Comparison of ENCODE assay signal across 10 mouse cellular contexts in the genomic region with DNA sequence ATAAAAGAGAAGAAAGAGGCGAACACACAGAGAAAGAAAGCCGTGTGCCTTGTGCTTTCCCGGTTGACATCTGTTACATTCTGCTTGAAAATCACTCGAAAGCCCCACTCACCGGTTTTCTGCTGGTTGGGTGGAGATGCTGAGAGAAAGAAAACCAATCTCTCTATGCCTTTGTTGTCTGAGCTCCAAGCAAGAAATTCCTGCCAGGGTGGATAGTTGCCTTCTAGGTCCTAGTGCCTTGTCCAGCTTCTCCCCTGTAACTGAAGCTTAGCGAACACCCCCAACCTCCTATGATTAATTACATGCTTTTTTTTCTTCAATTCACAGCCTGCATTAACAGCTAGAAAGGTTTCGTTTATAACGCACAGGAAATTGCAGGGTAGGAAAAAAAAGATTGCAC. TPM values are rescaled to one million over a fixed set of nuclear protein-coding genes. Genes with fewer than 3 reads are reported as not detected.
DNase-seq lines count a peak whose midpoint lies in the region; ATAC-seq and TF ChIP-seq lines count a peak whose summit lies in the region.
"Had no signal": no experiment of that assay in that cellular context is flagged by ENCODE, and none has a peak within 500 bp of the region (broad histone marks: within the 10 kb centered on the region; RNA-seq: fewer than 3 reads in every experiment).

TSS of gene Dcx (minus strand) at position 354 of the 400 bp plus-strand sequence.

- peak within 1 kb of the TSS; percentile 95 for H3K27ac ChIP-seq in forebrain, embryonic 13.5 days
- H3K27ac ChIP-seq in neural tube, embryonic 12.5 days = peak within 1 kb of the TSS; percentile 34
- no peak within 1 kb of the TSS for H3K27ac ChIP-seq in kidney, adult 2 months (ENCODE audit: insufficient read depth, low read depth, low read length)
- H3K27ac ChIP-seq: liver, embryonic 13.5 days had no signal

- DNase-seq in cerebellum, postnatal 25 days = peak; percentile 14 to 34
- DNase-seq in cerebellum, adult 11-12 months = no peak
- DNase-seq in layer of hippocampus, postnatal 36 days = peak in 1 of 2 experiments; percentile 7
- no peak for DNase-seq in urinary bladder, postnatal 4 days (ENCODE audit: low spot score in 2 of 2)
- no peak for DNase-seq in kidney, adult 2 months
- DNase-seq: gastrocnemius, postnatal 36 days; liver, embryonic 13.5 days had no signal

- H3K4me1 ChIP-seq in forebrain, embryonic 13.5 days = 0 out of 2 replicates have a peak, but pooled peaks cover 3% of the 10 kb centered on the region
- H3K4me1 ChIP-seq in neural tube, embryonic 12.5 days = no peaks in the 10 kb centered on the region
- no peaks in the 10 kb centered on the region for H3K4me1 ChIP-seq in kidney, adult 2 months (ENCODE audit: control insufficient read depth, insufficient read depth, low read length)
- H3K4me1 ChIP-seq: liver, embryonic 13.5 days had no signal

- ATAC-seq in forebrain, embryonic 13.5 days = peak; percentile 86
- ATAC-seq in neural tube, embryonic 12.5 days (ENCODE audit: low FRiP score, low read depth) = peak; percentile 71
- ATAC-seq in megakaryocyte, adult 5-6 weeks (ENCODE audit: poor library complexity, severe bottlenecking) = no peak

- no peaks in the 10 kb centered on the region for H3K9me3 ChIP-seq in forebrain, embryonic 13.5 days (replicated peaks)
- no peaks in the 10 kb centered on the region for H3K9me3 ChIP-seq in neural tube, embryonic 12.5 days
- H3K9me3 ChIP-seq: liver, embryonic 13.5 days had no signal

- no peaks in the 10 kb centered on the region for H3K36me3 ChIP-seq in forebrain, embryonic 13.5 days (ENCODE audit: poor library complexity, severe bottlenecking)
- H3K36me3 ChIP-seq in neural tube, embryonic 12.5 days = no peaks in the 10 kb centered on the region
- H3K36me3 ChIP-seq in kidney, adult 2 months (ENCODE audit: control insufficient read depth, insufficient read depth, low read length) = no peaks in the 10 kb centered on the region
- H3K36me3 ChIP-seq: liver, embryonic 13.5 days had no signal

- H3K4me3 ChIP-seq in forebrain, embryonic 13.5 days = peak within 1 kb of the TSS; percentile 43
- H3K4me3 ChIP-seq in neural tube, embryonic 12.5 days = peak within 1 kb of the TSS; percentile 35
- H3K4me3 ChIP-seq in kidney, adult 2 months (ENCODE audit: insufficient read depth, low read depth, low read length) = no peak within 1 kb of the TSS
- H3K4me3 ChIP-seq: liver, embryonic 13.5 days had no signal

- H3K27me3 ChIP-seq in forebrain, embryonic 13.5 days = no peaks in the 10 kb centered on the region
- no peaks in the 10 kb centered on the region for H3K27me3 ChIP-seq in neural tube, embryonic 12.5 days (replicated peaks)
- no peaks in the 10 kb centered on the region for H3K27me3 ChIP-seq in kidney, adult 2 months (replicated peaks; ENCODE audit: control insufficient read depth, insufficient read depth, low read length)
- H3K27me3 ChIP-seq: liver, embryonic 13.5 days had no signal

- no peak for TF ChIP-seq CTCF in kidney, adult 2 months (conservative IDR thresholded peaks at IDR 0.05; ENCODE audit: insufficient read depth, insufficient read length, low read depth, low read length)

- WGBS in forebrain, embryonic 13.5 days = 19% methylated on average over 8 of the region's 8 CpGs
- WGBS in neural tube, embryonic 12.5 days = 30% methylated on average over 8 of the region's 8 CpGs
- 36% methylated on average over 8 of the region's 8 CpGs for WGBS in kidney, adult 2 months

- peak within 1 kb of the TSS; percentile 75 for H3K9ac ChIP-seq in forebrain, embryonic 13.5 days
- peak within 1 kb of the TSS; percentile 59 for H3K9ac ChIP-seq in neural tube, embryonic 12.5 days
- H3K9ac ChIP-seq: liver, embryonic 13.5 days had no signal

- no peak for TF ChIP-seq POLR2A in kidney, adult 2 months (IDR thresholded peaks at IDR 0.05; ENCODE audit: low read depth, low read length)

- peak within 1 kb of the TSS; percentile 53 for H3K4me2 ChIP-seq in forebrain, embryonic 13.5 days
- peak within 1 kb of the TSS; percentile 53; the same call in 1 of the 2 replicates for H3K4me2 ChIP-seq in neural tube, embryonic 12.5 days (replicated peaks)
- H3K4me2 ChIP-seq: liver, embryonic 13.5 days had no signal

RNA-seq across cellular contexts. Expression of gene Dcx, which starts in this region (rescaled TPM):
- 196 and 206 TPM in 2 replicates for polyA plus RNA-seq in forebrain, embryonic 13.5 days (2015; fragmentation: Nextera tagmentation; extraction: Ambion mirVana)
- 10 to 100 TPM; 15.3 to 16.8 TPM for total RNA-seq in layer of hippocampus, postnatal 36 days (2021)
- polyA plus RNA-seq in neural tube, embryonic 12.5 days (2016; fragmentation: Nextera tagmentation; extraction: Ambion mirVana) = 230 and 246 TPM in 2 replicates
- not detected in 2 replicates for total RNA-seq in megakaryocyte, adult 5-6 weeks (2015)
- total RNA-seq in megakaryocyte, adult 5-6 weeks (2017) = not detected in 2 replicates
- 0.05 TPM in 1 of 2 replicates, not detected in the other for polyA plus RNA-seq in kidney, adult 2 months (2012; rRNA removed)
- total RNA-seq: gastrocnemius, postnatal 36 days had no signal

Comparison
In these comparisons a context has a peak if more than half of its experiments do, and no peak if none do; other contexts are left out.
1. RNA of gene Dcx (total RNA-seq): 15.3 to 16.8 TPM in layer of hippocampus, postnatal 36 days; not detected in megakaryocyte, adult 5-6 weeks; every median in the first group is over 10 times any median in the second.
2. RNA of gene Dcx (polyA plus RNA-seq): 230 to 246 TPM in neural tube, embryonic 12.5 days and 196 to 206 TPM in forebrain, embryonic 13.5 days; 0.05 TPM in kidney, adult 2 months; every median in the first group is over 100 times any median in the second.
3. DNase-seq: peak in cerebellum, postnatal 25 days (2 of 2); none in cerebellum, adult 11-12 months (single experiment), urinary bladder, postnatal 4 days (0 of 2) and kidney, adult 2 months (single experiment).